Mouse (Mus musculus) thymus, postnatal 36 days (tissue): ENCODE measurements around the gene Hmcn2.
A peak's percentile ranks its signal among the peaks of the same experiment; 100 is the strongest.

Experiments
- DNase-seq, 2 experiments: peaks; one replicate each; pipeline ENCODE4 v3.0.0; 2022; ENCODE audit warnings: mixed read lengths in 2 of 2

The Hmcn2 gene

GRCm38 (mm10) chr2:31418571-31418970, 104.4 kb downstream of the Hmcn2 start:
- no peak for DNase-seq

GRCm38 (mm10) chr2:31420914-31421313, 106.7 kb downstream of the Hmcn2 start:
- DNase-seq, result no peak

- DNase-seq, result no peak
Observed at GRCm38 (mm10) chr2:31422576-31422975, 108.4 kb downstream of the Hmcn2 start.

- DNase-seq, result no peak
Observed at GRCm38 (mm10) chr2:31431477-31431876, 117.3 kb downstream of the Hmcn2 start.

GRCm38 (mm10) chr2:31434746-31435145, 120.5 kb downstream of the Hmcn2 start:
- no peak for DNase-seq

GRCm38 (mm10) chr2:31435567-31435966, 121.4 kb downstream of the Hmcn2 start:
- DNase-seq, result peak in 1 of 2 experiments; percentile 19

- no peak for DNase-seq
Observed at GRCm38 (mm10) chr2:31437480-31438245, 123.4 kb downstream of the Hmcn2 start.

GRCm38 (mm10) chr2:31439576-31439975, 125.4 kb downstream of the Hmcn2 start:
- no peak for DNase-seq

GRCm38 (mm10) chr2:31442480-31443160, 128.4 kb downstream of the Hmcn2 start:
- DNase-seq, result no peak

GRCm38 (mm10) chr2:31446036-31446435, 131.8 kb downstream of the Hmcn2 start:
- no peak for DNase-seq

- no peak for DNase-seq
Observed at GRCm38 (mm10) chr2:31446456-31446855, 132.2 kb downstream of the Hmcn2 start.

GRCm38 (mm10) chr2:31447536-31447935, 133.3 kb downstream of the Hmcn2 start:
- DNase-seq, result no peak

GRCm38 (mm10) chr2:31448756-31449440, 134.7 kb downstream of the Hmcn2 start:
- DNase-seq, result no peak

- DNase-seq, result no peak
Observed at GRCm38 (mm10) chr2:31449441-31449815, 135.2 kb downstream of the Hmcn2 start.

- no peak for DNase-seq
Observed at GRCm38 (mm10) chr2:31449902-31450301, 135.7 kb downstream of the Hmcn2 start.

GRCm38 (mm10) chr2:31450661-31451060, 136.4 kb downstream of the Hmcn2 start:
- DNase-seq, result no peak

GRCm38 (mm10) chr2:31451530-31451929, 137.3 kb downstream of the Hmcn2 start:
- peak; percentile 28 to 56 for DNase-seq

GRCm38 (mm10) chr2:31453011-31453410, 138.8 kb downstream of the Hmcn2 start:
- DNase-seq, result no peak

GRCm38 (mm10) chr2:31453559-31454177, 139.5 kb downstream of the Hmcn2 start:
- no peak for DNase-seq

- DNase-seq, result no peak
Observed at GRCm38 (mm10) chr2:31454280-31454679, 140.1 kb downstream of the Hmcn2 start.

- no peak for DNase-seq
Observed at GRCm38 (mm10) chr2:31455418-31455817, 141.2 kb downstream of the Hmcn2 start.

GRCm38 (mm10) chr2:31458460-31458859, 144.2 kb downstream of the Hmcn2 start:
- DNase-seq, result no peak
